Mouse (Mus musculus): ENCODE measurements at regions not wholly inside any gene's neighbourhood (a gene's known extent, or its start where the extent isn't known, plus 50 kb on each side); places are given as distances from the start of the nearest gene placed in this dataset.
A peak's percentile ranks its signal among the peaks of the same experiment; 100 is the strongest.

GRCm38 (mm10) chr5:52309317-52310060 is 54.1 kb upstream of the Sod3 start:
- DNase-seq (ENCODE audit: low spot score) = no peak

- no peak for DNase-seq (ENCODE audit: low spot score)
Measured at GRCm38 (mm10) chr5:52296303-52296702, 67.3 kb upstream of the Sod3 start.

GRCm38 (mm10) chr5:52294466-52294865 is 69.1 kb upstream of the Sod3 start:
- DNase-seq (ENCODE audit: low spot score) = no peak

- DNase-seq (ENCODE audit: low spot score) = no peak
Measured at GRCm38 (mm10) chr5:52288319-52288718, 75.3 kb upstream of the Sod3 start.

- DNase-seq (ENCODE audit: low spot score) = no peak
Measured at GRCm38 (mm10) chr5:52280871-52281270, 82.7 kb upstream of the Sod3 start.

- no peak for DNase-seq (ENCODE audit: low spot score)
Measured at GRCm38 (mm10) chr5:52278111-52278510, 85.5 kb upstream of the Sod3 start.

GRCm38 (mm10) chr5:52263214-52263613 is 72.9 kb upstream of the Dhx15 start:
- no peak for DNase-seq (ENCODE audit: low spot score)

GRCm38 (mm10) chr5:52258075-52258474 is 67.8 kb upstream of the Dhx15 start:
- DNase-seq (ENCODE audit: low spot score) = no peak

- DNase-seq (ENCODE audit: low spot score) = no peak
Measured at GRCm38 (mm10) chr5:52254602-52255071, 64.3 kb upstream of the Dhx15 start.

- DNase-seq (ENCODE audit: low spot score) = no peak
Measured at GRCm38 (mm10) chr5:52249804-52250203, 59.5 kb upstream of the Dhx15 start.

GRCm38 (mm10) chr5:52243931-52244330 is 53.6 kb upstream of the Dhx15 start:
- DNase-seq (ENCODE audit: low spot score) = no peak

- no peak for DNase-seq (ENCODE audit: low spot score)
Measured at GRCm38 (mm10) chr5:52242414-52242813, 52.1 kb upstream of the Dhx15 start.

- peak; percentile 6 for DNase-seq (ENCODE audit: low spot score)
Measured at GRCm38 (mm10) chr5:52240540-52240939, 50.2 kb upstream of the Dhx15 start.
